Mouse (Mus musculus): Measurements from ENCODE around the gene Sbno2. TPM values are rescaled to one million over a fixed set of nuclear protein-coding genes. Genes with fewer than 3 reads are reported as not detected.

The Sbno2 gene
- 10 to 100 TPM; 11.0 to 11.6 TPM for total RNA-seq (2021)

DNA sequence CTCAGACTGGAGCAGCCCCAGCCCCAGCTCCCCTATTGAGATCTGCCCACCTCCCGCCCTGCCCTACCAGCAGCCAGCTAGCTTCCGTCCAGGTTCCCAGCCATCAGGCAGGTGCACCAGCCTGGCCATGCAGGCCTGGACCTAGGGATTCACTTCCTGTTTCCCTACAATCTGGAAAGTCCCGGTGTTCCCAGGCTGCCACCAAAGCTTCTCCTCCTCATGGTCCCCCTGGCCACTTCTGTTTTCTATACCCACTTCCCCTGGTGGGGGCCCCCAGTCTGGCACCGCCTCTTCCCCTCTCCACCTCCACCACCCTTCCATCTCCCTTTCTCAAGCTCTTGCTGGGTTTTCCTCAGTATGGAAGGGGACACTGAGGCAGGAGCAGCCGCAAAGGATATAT, at the start of gene Sbno2:
Sbno2 (minus strand) TSS at position 112 of the 400 bp plus-strand sequence.
- intact Hi-C loops (cut with DNase I): no loop called here
- DNase-seq (ENCODE audit: low spot score): no peak

DNA sequence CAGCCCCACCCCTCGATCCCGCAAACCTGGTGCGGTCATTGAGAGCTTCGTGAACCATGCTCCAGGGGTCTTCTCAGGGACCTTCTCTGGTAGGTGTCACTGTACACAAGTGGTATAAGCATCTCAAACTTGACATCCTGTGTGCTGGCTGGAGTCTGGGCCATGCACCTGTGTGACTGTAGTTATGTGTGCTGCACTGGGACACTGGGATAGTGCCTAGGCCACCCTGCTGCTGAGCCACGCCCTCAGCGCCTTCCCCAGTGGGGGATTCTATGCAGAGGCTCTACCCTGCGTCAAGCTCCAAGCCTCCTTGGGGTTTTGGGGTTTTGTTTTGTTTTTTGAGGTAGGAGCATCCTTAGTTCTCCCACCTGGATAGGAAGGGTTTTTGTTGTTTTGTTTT, 49.0 kb upstream of the Sbno2 start:
- intact Hi-C loops (cut with DNase I): no loop called here

DNA sequence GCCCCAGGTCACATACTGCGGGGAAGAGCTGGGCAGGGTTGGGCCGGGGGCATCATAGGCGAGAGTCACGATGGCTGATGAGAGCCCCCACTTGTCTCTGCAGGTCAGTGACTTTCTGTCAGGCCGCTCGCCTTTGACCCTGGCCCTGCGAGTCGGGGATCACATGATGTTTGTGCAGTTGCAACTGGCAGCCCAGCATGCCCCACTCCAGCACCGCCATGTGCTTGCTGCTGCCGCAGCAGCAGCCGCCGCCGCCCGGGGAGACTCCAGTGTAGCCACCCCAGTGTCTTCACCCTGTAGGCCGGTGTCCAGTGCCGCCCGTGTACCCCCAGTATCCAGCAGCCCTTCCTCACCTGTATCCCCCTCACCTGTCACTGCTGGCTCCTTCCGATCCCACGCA, 48.3 kb upstream of the Sbno2 start:
- intact Hi-C loops (cut with DNase I): no loop called here
- DNase-seq (ENCODE audit: low spot score): no peak

More for the DNA sequence above, 49.0 kb upstream of the Sbno2 start:
- DNase-seq (ENCODE audit: low spot score): no peak

DNA sequence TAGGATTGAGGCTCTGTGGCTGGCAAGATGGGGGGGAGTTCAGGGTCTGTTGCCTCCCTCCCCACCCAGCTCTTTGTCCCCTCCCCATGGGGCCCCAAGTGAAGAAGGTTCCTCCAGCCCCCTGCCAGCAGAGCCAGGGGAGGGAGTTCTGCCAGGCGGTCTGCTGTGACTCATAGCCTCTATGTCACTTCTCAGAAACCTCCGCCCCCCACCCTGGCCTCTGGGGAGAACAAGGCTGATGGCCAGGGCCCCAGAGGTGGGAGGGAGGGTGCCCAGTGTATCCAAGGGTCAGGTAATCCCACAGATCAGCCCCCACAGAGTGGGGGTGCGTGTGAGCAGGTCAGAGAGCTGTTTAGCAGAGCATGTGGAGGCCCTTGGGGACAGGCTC, 47.5 kb upstream of the Sbno2 start:
- peak; percentile 38 for DNase-seq (ENCODE audit: low spot score)

DNA sequence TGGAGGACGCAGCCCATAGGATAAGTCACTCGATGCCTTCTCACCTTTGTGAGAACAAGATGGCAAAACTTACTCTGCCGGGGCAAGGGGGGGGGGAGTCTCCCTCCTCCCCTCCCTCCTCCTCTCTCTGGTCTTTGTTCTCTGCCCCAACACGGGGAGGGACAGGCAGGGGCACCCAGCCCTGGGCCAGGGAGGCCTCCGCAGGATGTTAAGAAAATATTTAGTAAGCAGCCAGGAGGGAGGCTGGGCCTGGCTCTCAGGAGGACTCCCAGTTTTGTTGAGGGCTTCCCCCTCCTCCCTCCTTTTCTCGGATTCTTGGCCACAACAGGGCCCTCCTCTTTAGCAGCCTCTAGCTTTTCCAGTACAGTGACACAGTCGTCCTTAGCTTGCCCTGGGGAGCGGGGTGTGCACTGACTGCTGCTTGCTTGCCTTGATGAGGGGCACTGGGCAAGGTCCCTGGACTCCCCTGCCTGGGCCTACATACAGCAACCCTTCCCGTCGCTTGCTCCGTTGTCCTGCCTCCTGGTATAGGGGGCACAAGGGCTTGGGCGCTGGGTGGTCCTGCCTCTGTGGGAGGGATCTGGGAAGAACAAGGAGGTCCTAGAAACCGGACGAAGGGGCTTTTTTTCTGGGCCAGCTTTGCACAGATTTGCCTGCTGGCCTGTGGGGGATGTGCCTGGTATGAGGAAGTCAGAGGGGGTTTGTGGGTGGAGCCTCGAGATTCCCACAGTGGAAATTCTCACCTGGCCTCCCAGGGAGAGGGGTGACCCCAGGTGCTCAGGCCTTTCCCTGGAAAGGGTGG, 46.9 kb upstream of the Sbno2 start:
- DNase-seq (ENCODE audit: low spot score): peak; percentile 63

More for the DNA sequence above, 47.5 kb upstream of the Sbno2 start:
- intact Hi-C loops (cut with DNase I): no loop called here

DNA sequence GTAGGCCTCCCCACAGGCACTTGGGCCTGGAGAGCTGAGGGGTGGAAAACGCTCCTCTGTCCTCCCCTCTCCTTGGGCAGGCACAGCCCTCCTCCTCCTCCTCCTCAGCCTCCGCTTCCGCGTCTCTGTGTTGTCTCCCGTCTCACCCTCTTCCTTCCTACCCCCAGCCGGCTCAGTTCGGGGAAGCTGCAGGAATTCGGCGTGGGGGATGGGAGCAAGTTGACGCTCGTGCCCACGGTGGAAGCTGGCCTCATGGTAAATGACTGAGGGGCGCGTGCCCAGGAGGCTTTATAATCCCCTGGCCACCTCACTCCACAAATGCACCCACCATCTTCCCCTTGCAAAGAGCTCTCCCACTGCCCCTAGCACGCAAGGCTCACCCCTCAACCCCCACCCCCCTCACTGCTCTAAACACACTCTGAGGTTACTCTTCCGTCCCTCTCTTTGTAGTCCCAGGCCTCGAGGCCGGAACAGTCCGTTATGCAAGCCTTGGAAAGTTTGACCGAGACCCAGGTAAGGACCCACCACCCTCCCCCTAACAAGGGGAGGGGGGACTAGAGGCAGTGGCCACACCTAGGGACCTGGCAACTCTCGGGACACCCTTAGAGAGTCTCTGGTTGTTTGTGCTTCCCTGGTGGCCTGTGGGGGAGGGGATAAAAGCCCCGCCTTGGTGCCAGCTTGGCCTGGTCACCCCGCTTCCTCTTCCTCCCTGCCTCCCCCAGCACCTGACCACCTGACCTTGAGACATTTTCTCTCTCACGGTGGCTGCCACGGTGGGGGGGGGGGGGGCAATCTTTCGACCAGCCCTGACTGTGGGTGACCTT, 46.1 kb upstream of the Sbno2 start:
- DNase-seq (ENCODE audit: low spot score): peak; percentile 63
- intact Hi-C loops (cut with DNase I): no loop called here

More for the DNA sequence above, 46.9 kb upstream of the Sbno2 start:
- intact Hi-C loops (cut with DNase I): no loop called here

DNA sequence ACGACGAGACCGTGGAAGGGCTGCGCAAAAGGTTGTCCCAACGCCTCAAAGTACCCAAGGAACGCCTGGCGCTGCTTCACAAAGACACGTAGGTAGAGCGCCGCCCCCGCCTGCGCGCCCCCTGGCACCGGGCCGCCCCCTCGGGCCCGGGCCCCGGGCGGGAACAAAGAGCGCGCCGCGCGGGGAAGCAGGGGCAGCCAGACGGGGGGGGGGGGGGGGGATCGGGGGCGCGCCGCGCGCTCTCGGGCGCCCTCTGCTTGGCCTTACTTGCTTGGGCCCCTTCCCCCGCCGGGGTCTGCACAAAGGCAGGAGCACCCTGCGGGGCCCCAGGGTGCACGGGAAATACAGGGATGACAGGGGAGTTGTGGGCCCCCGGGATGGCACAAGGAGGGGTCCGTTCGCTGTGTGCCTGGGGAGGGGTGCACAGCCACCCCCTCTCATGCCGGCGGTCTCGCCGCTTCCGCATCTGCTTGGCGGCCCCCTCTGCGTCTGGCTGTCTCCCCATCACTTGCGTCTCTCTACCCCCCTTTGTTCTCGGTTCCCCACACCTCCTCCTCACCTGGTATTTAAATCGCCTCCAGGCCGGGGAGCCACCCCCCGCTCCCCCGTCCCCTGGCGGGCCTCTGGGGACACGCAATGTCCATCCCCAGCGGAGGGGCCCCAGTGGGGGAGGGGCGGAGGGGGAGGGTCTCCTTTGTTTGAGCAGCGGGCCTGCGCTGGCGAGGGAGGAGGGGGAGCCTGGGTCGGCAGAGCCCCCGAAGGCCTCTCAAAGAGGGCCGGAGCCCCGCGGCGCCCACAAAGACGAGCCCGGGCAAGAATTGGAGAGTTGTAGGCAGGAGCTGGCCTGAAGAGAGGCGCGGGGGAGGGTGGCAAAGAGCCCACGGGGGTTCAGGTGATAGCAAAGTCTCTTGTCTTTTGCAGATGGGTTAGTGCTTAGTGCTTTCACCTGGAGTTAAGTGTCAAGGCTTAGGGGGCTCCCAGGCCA, 45.1 kb upstream of the Sbno2 start:
- DNase-seq (ENCODE audit: low spot score): peak; percentile 34
- intact Hi-C loops (cut with DNase I): no loop called here

DNA sequence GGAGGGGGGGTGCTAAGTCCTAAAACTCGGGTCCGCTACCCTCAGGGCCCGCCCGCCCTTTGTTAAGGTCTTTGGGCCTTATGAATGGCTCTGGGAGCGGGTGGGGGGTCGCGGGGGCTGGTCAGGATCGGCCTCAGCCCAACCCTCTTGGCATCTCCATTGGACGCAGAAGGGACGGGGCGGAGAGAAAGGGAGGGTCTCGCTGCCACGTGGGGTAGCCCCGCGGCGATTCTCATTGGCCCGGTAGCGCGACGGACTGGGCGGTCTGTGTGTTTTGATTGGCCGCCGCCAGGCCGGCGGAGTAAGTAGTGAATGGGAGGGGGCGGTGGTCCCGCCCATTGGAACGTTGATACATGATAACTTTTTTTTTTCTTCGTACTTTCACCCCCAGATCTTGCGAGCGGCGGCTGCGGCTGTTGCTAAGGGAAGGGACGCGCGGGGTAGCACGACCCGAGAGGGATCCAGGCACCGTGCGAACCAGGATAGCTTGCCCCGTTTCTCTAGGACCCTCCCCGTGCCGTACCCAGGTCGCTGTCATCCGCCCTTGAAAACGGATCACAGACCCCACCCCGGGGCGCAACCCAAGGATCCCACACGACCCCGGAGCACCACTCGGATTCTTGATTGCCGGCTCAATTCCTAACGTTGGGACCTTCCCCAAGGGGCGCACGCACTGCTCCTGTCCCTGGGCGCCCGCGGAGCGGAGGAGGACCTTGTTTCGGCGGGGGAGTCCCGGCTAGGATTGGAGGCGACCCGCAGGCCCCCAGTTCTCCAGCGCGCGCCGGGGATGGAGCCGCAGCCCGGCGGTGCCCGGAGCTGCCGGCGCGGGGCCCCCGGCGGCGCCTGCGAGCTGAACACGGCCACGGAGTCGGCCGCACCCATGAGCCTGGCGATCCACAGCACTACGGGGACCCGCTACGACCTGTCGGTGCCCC, 44.2 kb upstream of the Sbno2 start:
- peak; percentile 97 for DNase-seq (ENCODE audit: low spot score)
- intact Hi-C loops (cut with DNase I): loop anchor here (10.0 kb wide), 1 partner anchor 295 kb away; the partner anchor contains the start of gene Ptbp1

DNA sequence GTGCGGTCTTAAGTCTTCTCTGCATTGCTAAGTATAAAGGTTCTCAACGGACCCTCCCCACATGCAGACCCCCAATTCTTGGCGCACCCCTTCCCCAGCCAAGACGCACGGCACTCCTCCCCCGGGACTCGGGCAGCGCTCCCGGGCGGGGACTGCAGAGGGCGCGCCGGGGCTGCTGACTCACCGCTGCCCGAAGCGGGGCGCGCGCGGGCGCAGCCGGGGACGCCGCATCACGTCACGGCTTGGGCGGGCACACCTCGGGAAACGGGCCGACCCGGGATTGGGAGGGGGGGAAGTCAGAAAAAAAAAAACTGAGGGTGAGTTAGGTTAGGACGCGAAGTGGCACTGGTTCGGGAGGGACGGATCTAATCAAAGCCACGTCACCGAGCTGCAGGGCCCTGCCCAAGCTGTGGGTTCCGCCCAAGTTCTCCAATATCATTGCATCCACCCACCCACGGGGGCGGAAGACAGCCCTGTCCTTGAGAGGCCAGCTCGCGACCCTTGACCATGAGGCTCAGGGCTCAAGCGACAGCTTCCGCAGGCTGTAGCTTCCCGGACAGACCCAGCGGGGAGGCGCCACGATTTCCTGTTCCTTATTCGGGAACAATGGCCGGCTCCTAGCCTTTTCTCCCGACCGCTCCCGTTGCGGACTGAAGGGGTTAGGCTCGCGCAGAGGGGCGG, 43.4 kb upstream of the Sbno2 start:
- DNase-seq (ENCODE audit: low spot score): peak; percentile 92
- intact Hi-C loops (cut with DNase I): loop anchor here (10.0 kb wide), 1 partner anchor 294 kb away; the partner anchor contains the start of gene Ptbp1

DNA sequence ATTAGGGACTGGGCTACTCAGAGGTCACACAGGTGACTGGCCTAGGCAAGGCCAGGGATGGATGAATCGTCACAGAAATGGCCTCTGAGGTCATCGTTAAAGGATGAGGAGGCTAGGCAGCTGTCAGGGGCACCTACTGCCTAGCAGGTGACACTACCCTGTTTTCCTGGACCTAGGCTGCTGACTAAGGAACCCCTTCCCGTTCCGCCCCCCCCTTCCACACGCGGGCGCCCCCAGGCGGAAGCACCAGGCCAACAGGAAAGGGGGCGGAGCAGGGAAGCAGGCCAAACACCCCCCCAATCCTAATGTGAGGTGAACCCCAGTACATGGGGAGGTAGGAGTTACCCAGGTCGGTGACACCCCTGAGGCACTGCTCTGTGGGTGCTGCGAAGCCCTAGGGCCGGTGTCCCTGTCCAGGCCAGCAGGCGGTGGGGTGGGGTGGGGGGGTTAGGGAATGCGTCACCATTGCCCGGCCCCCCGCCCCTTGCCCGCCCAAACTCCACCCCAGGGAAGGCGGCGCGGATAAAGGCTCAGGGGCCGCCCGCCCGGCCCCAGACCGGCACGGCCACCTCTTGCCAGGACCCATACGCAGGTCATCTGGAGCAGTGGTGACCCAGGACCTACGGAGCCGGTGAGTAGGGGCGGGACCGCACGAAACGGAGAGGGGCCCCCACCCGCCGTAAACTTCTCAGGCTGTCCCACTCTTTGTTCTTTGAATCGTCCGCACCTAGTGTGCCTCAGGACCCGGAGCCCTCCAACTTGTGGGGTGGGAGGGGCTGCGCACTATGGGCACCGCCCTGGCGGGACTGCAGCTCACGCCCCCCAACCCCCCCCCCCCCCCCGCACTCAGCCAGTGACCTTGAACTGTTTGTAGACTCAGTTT, 42.6 kb upstream of the Sbno2 start, which contains the start of gene Midn:
Midn (plus strand) TSS at position 554 of the 883 bp plus-strand sequence.
- DNase-seq (ENCODE audit: low spot score): peak; percentile 85
- intact Hi-C loops (cut with DNase I): loop anchor here (10.0 kb wide), 1 partner anchor 293 kb away; the partner anchor contains the start of gene Ptbp1

DNA sequence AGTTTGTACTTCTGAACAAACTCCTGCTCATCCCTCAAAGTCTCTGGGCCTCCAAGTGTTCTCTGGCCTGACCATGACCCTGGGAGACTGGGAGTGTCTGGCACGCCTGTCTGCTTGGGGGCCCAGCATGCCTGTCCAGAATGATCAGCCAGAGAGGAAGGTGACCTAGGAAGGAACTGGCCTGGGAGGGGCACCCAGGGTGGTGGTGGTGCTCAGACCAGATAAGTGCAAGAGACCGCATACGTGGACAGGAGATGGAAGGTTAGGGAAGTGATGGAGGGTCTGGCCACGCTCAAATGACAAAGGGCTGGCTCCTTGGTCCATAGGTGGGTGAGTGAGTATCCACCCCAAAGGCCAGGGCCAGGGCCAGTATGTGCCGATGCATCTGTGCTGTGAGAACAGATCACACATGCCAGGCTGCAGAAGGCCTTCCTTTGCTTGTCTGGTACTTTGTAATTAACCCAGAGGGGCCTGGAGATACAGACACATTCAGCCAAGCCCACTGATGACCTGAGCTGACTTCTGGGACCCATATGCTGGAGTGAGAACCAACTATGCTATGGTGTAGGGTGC, 41.9 kb upstream of the Sbno2 start:
- DNase-seq (ENCODE audit: low spot score): no peak
- intact Hi-C loops (cut with DNase I): loop anchor here (10.0 kb wide), 1 partner anchor 292 kb away; the partner anchor contains the start of gene Ptbp1

DNA sequence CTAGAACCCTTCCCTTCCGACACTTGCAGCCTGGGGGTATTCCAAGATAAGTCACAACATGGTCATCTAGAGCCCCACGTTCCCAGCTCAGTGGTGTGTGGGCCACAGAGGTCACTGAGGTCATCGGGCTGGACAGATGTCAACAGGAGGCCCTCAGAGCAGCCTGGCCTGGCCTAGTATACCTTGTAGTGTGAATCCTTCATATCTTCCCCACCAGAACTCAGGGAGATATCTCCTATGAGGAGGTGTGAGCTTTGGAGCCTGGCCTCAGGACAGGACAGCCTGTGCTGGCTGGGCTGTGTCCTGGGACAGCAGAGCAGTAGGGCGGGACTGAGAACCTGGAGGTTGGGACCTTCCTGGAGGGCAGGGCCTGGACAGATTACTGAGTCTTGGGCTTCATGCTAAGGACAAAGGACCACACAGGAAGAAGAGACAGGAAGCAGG, 41.2 kb upstream of the Sbno2 start:
- intact Hi-C loops (cut with DNase I): loop anchor here (10.0 kb wide), 1 partner anchor 292 kb away; the partner anchor contains the start of gene Ptbp1
- DNase-seq (ENCODE audit: low spot score): peak; percentile 47

DNA sequence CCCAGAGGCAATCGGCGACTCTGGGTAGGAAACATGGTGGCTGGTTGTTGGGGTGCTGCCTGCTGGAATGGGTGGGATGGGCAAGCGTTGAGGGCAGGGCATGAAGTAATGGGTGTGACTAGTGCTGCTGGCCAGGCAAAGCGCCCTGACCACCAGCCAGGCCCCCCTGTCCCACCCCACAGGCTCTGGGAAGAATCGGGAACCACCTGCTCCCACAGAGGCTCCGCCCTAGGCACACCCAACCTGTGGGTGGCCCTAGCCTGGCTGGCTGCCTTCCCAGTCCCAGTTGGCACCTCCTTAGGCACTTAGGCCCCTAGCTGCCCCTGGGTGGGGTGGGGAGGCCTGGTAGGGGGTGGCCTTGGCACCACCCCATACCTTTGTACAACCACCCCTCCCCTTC, 40.5 kb upstream of the Sbno2 start:
- intact Hi-C loops (cut with DNase I): loop anchor here (1.0 to 10.0 kb wide), 2 partner anchors 19 to 291 kb away; partner anchors contain the start of genes Cirbp and Ptbp1
- DNase-seq (ENCODE audit: low spot score): peak; percentile 50

DNA sequence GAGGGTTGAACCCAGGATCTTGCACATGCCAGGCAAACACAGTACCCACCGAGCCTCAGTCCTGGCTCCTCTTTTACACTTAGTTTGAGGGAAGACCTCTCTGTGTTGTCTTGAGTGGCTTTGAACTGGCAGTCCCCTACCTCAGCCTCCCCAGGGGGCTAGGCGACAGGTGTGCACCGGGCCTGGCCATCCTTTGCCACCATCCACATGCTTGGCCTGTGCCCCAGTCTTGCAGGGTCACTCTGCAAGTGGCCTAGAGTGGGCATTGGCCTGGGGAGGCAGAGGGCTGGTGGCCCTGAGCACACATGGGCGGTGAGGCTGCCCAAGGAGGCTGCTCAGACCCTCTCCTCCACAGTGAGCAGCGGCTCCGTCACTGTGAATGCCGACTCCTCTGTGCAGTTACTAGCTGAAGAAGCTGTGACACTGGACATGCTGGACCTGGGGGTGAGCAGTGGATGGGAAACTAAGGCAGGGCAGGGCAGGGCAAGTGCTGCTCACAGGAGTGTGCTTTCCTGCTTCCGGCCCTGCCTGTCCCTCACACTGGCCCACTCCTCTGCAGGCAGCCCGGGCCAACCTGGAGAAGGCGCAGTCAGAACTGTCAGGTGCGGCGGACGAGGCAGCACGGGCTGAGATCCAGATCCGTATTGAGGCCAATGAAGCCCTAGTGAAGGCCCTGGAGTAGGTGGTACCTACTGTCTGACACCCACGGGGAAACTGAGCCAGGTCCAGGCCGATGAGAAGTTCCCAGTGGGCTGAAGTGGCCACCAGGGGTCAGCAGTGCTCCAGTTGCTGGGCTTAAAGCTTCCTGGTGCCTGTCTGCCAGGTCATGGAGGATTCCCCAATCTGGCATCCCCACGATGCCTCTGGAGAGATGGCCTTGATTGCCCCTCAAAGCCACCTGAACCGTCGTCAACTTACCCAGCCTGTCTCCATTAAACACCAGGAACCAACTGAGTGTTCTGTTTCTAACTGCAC, 39.8 kb upstream of the Sbno2 start:
- peak; percentile 55 for DNase-seq (ENCODE audit: low spot score)
- intact Hi-C loops (cut with DNase I): loop anchor here (1.0 to 10.0 kb wide), 2 partner anchors 20 to 290 kb away; partner anchors contain the start of genes Cirbp and Ptbp1

DNA sequence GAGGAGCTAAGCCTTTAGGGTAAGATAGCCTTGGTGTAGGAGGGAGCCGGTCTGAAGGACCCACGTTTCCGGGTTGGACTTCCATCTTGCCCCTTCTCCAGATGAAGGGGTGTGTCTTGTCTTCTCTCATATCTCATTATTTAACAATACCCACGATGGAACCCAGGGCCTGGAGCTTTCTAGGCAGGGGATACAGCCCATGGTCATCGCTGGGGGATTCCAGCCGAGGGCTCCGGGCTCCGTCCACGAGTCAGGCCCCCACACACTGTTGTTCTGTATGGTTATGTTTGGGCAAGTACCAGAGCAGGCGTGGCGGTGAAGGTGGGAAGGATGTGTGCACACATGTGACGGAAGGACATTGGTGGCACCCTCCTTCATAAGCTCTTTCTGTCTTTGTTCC, 38.8 kb upstream of the Sbno2 start:
- intact Hi-C loops (cut with DNase I): loop anchor here (10.0 kb wide), 1 partner anchor 289 kb away; the partner anchor contains the start of gene Ptbp1
- DNase-seq (ENCODE audit: low spot score): no peak
